Mouse (Mus musculus) cerebellum, adult 2 months (tissue): ENCODE results near the gene Acox2. TPM values are rescaled to one million over a fixed set of nuclear protein-coding genes. Genes with fewer than 3 reads are reported as not detected.

Experiments
- DNase-seq, 2 experiments: peaks; one replicate each; pipeline ENCODE4 v3.0.0; 2021
- H3K27ac ChIP-seq: fragments of 200-500 bp; 2 replicates; pipeline ENCODE4 v1.5.1; 2012; ENCODE audit warnings: low read length, control low read depth, inconsistent platforms; ENCODE audit not compliant: insufficient read depth
- H3K27me3 ChIP-seq: fragments of 200-500 bp; 2 replicates; pipeline ENCODE4 v1.6.1; 2012; ENCODE audit warnings: inconsistent platforms, mild to moderate bottlenecking, low read length, moderate library complexity; ENCODE audit not compliant: control insufficient read depth, insufficient read depth
- H3K4me1 ChIP-seq: fragments of 200-500 bp; 2 replicates; pipeline ENCODE4 v1.6.1; 2011; ENCODE audit warnings: low read length; ENCODE audit not compliant: control insufficient read depth, insufficient read depth
- H3K4me3 ChIP-seq: fragments of 200-500 bp; replicated peaks from 2 replicates; pipeline ENCODE3; 2011; ENCODE audit warnings: mild to moderate bottlenecking, low read depth, low read length, control low read depth; ENCODE audit not compliant: insufficient read depth
- CTCF ChIP-seq: fragments of 200-500 bp; IDR thresholded peaks from 2 replicates; pipeline ENCODE4 v1.5.1; 2011; ENCODE audit warnings: low read depth, mild to moderate bottlenecking, control low read depth, low read length, moderate library complexity, borderline replicate concordance; ENCODE audit not compliant: insufficient read depth
- POLR2A ChIP-seq: fragments of 200-500 bp; IDR thresholded peaks from 2 replicates; pipeline ENCODE4 v1.6.1; 2011; ENCODE audit warnings: low read length, control low read depth, borderline replicate concordance; ENCODE audit not compliant: insufficient read depth
- WGBS: fragments of 180-500 bp; shearing (Covaris S2); methylation state at CpG from one replicate; pipeline ENCODE4 v1.1.7; 2018; 5-methylcytosine and 5-hydroxymethylcytosine counted together
- polyA plus RNA-seq: library from polyadenylated mRNA; depleted of rRNA; stranded (reverse); fragments of >200 nt; gene quantifications from 2 replicates; pipeline ENCODE4 v1.2.3, GENCODE M21; 2012

Acox2 gene
- polyA plus RNA-seq, 1 experiment: 0.41 TPM

DNA sequence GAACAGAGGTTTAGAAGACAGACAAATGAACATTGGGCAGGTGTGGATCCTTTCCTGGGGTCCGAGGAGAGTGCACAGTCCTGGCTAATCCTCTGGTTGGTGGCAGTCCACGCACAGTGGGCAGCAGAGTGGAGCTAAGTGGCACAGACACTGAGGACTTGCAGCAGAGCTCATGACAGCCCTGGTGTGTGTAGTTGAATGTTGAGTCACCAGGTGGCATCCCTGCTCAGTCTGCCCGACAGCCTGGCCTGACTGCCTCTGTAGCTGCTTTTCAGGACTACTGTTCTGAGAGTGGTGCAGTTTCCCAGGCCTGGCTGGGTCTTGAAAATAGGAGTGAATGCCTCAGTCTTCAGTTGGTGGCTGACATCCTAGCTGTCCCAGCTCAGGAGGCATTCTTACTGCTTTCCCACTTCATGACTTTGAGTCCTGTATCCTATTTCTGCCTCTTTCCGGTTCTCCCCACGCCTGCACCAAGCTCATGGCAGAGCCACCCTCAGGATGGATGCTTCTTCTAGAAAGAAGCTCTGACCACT, 16.7 kb downstream of the Acox2 start:
- TF ChIP-seq CTCF: peak; percentile 66
- TF ChIP-seq POLR2A: no peak
- Histone ChIP-seq H3K4me1 (no peaks in the 10 kb centered on the region), H3K27ac (no peak overlapping the region), H3K27me3 (no peaks in the 10 kb centered on the region), H3K4me3 (no peak overlapping the region)
- WGBS: 54% methylated on average over 5 of the region's 5 CpGs
- peak; percentile 40 to 49 for DNase-seq

GRCm38 (mm10) chr14:8241816-8242215, 17.3 kb downstream of the Acox2 start:
- H3K27ac ChIP-seq: no peak overlapping the region
- H3K4me3 ChIP-seq: no peak overlapping the region
- no peaks in the 10 kb centered on the region for H3K27me3 ChIP-seq
- TF ChIP-seq CTCF: no peak
- TF ChIP-seq POLR2A: no peak
- H3K4me1 ChIP-seq: no peaks in the 10 kb centered on the region
- DNase-seq: no peak

- H3K27ac ChIP-seq: no peak overlapping the region
- TF ChIP-seq CTCF: no peak
- TF ChIP-seq POLR2A: no peak
- no peaks in the 10 kb centered on the region for H3K27me3 ChIP-seq
- DNase-seq: no peak
- H3K4me1 ChIP-seq: no peaks in the 10 kb centered on the region
- no peak overlapping the region for H3K4me3 ChIP-seq
- 73% methylated on average over 1 of the region's 1 CpGs for WGBS
Measured at GRCm38 (mm10) chr14:8233252-8233651, 25.9 kb downstream of the Acox2 start.

DNA sequence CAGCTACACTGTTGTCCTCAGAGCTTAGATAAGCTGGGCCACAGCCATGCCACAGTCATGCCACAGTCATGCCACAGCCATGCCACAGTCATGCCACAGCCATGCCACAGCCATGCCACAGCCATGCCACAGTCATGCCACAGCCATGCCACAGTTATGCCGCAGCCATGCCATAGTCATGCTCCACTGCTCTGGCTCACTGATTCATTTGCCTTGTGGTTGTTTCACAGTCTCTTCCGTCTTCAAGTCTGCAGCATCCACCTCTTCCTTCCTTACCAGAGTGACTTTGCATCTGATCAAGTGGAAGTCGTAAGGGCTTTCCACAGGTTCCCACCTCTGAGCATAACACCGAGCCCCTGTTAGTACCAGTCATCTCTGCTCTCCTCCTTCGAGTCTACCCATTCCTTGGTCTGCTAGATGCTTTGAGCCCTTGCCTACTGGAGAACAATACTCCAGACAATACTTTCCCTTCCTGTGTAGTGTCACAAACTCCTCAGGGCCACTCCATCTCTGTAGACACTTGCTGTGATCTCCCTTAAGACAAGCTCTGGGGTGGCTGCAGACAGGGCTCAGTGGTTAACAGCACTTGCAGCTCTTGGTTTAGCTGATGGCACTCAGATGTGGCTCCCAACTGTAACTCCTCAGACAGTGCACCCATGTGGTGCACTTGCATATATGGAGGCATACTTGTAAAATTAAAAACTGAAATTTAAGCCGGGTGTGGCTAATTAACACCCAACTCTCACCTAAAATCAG, 26.8 kb downstream of the Acox2 start:
- no peak for DNase-seq
- H3K27ac ChIP-seq: no peak overlapping the region
- H3K27me3 ChIP-seq: no peaks in the 10 kb centered on the region
- no peaks in the 10 kb centered on the region for H3K4me1 ChIP-seq
- TF ChIP-seq CTCF: no peak
- TF ChIP-seq POLR2A: no peak
- 87% methylated on average over 6 of the region's 6 CpGs for WGBS
- no peak overlapping the region for H3K4me3 ChIP-seq

GRCm38 (mm10) chr14:8229367-8230019, 29.7 kb downstream of the Acox2 start:
- TF ChIP-seq CTCF: no peak
- no peak for TF ChIP-seq POLR2A
- WGBS: 87% methylated on average over 9 of the region's 9 CpGs
- Histone ChIP-seq H3K27me3 (no peaks in the 10 kb centered on the region), H3K4me3 (no peak overlapping the region), H3K27ac (no peak overlapping the region), H3K4me1 (no peaks in the 10 kb centered on the region)
- DNase-seq: no peak

GRCm38 (mm10) chr14:8224805-8225204, 34.3 kb downstream of the Acox2 start:
- Histone ChIP-seq H3K4me1 (peaks cover 9% of the 10 kb centered on the region; the same call in 1 of the 2 replicates), H3K27me3 (no peaks in the 10 kb centered on the region), H3K4me3 (no peak overlapping the region), H3K27ac (no peak overlapping the region)
- no peak for DNase-seq
- TF ChIP-seq CTCF: no peak
- TF ChIP-seq POLR2A: no peak
- 92% methylated on average over 2 of the region's 2 CpGs for WGBS

DNA sequence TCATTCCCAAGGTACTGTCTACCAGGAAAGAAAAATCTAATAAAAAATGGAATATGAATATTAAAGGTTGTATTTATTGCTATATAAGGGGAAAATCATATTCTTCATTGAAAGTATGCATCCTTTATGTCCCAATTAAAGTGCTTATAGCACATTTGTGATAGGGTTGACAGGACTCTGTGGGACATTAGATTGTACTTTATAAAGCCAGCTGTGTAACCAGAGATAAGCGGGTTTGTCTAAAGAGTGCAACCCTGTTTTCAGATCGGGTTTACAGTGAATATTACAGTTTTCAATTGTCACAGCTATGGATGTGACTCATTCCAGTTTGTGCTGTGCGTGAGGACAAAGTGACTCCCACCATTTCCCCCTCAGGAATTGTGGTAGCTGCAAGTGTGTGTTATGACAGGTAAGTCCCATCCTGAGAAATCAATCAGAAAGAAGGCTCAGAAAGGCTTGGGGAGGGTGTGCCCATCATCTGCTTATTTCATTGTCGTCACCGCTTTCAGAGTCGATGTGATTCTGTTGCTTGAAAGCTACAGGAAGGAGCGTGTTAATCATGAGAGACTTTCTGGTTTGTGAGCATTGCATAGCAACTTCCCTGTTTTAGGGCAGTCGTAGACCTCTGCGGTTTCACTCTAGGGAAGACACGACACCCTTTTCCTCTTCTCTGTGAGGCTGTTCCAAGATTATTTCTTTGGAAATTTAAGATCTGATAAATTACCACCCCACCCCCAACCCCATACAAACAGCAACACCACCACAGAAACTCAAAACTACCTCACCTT, 35.5 kb downstream of the Acox2 start:
- no peak overlapping the region for H3K4me3 ChIP-seq
- no peaks in the 10 kb centered on the region for H3K27me3 ChIP-seq
- WGBS: 84% methylated on average over 10 of the region's 10 CpGs
- no peak for TF ChIP-seq POLR2A
- no peak for TF ChIP-seq CTCF
- no peak overlapping the region for H3K27ac ChIP-seq
- H3K4me1 ChIP-seq: peaks cover 14% of the 10 kb centered on the region; the same call in 1 of the 2 replicates
- DNase-seq: no peak

DNA sequence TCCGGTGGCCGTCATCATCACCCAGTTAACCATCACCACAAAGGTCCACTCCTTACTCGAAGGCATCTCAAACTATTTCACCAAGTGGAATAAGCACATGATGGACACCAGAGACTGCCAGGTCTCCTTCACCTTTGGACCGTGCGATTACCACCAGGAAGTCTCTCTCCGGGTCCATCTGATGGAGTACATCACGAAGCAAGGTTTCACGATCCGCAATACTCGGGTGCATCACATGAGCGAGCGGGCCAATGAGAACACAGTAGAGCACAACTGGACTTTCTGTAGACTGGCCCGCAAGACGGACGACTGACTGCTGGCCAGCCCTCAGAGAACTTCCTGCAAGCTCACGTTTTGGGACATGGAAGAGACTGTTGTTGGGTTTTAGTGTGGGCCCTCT, 36.6 kb downstream of the Acox2 start:
- Histone ChIP-seq H3K4me1 (peaks cover 22% of the 10 kb centered on the region; the same call in 1 of the 2 replicates), H3K27me3 (no peaks in the 10 kb centered on the region), H3K4me3 (no peak overlapping the region), H3K27ac (no peak overlapping the region)
- TF ChIP-seq POLR2A: no peak
- no peak for TF ChIP-seq CTCF
- 95% methylated on average over 16 of the region's 16 CpGs for WGBS
- DNase-seq: no peak
